Mouse (Mus musculus) hindbrain, embryonic 14.5 days (tissue): ENCODE results near the gene Tprg. TPM values are rescaled to one million over a fixed set of nuclear protein-coding genes. Genes with fewer than 3 reads are reported as not detected.

Source experiments
- ATAC-seq: fragments of 200-750 bp; cut with Nextera tagmentation; 2 replicates; pipeline ENCODE4 v1.8.0; 2017; ENCODE audit warnings: moderate number of reproducible peaks, mild to moderate bottlenecking, moderate TSS enrichment, moderate library complexity; ENCODE audit not compliant: low FRiP score
- DNase-seq: peaks from one replicate; pipeline ENCODE4 v3.0.0-alpha.2; 2015; ENCODE audit warnings: low spot score
- H3K27ac ChIP-seq: fragments of 300-500 bp; sonication (generic); 2 replicates; pipeline ENCODE4 v1.5.1; 2014; ENCODE audit warnings: mild to moderate bottlenecking, moderate library complexity
- H3K27me3 ChIP-seq: fragments of 300-500 bp; sonication (generic); 2 replicates; pipeline ENCODE4 v1.6.1; 2014; ENCODE audit warnings: mild to moderate bottlenecking, low read length, mixed read lengths; ENCODE audit not compliant: control insufficient read depth, insufficient read depth
- H3K36me3 ChIP-seq: fragments of 300-500 bp; sonication (generic); replicated peaks from 2 replicates; pipeline ENCODE4 v1.6.1; 2014; ENCODE audit not compliant: control insufficient read depth, insufficient read depth
- H3K4me1 ChIP-seq: fragments of 300-500 bp; sonication (generic); replicated peaks from 2 replicates; pipeline ENCODE4 v1.6.1; 2014; ENCODE audit warnings: antibody characterized with exemption, low read length, mixed read lengths; ENCODE audit not compliant: control insufficient read depth, insufficient read depth
- H3K4me2 ChIP-seq: fragments of 300-500 bp; sonication (generic); replicated peaks from 2 replicates; pipeline ENCODE4 v1.6.1; 2014; ENCODE audit warnings: mild to moderate bottlenecking, moderate library complexity
- H3K4me3 ChIP-seq: fragments of 300-500 bp; sonication (generic); replicated peaks from 2 replicates; pipeline ENCODE4 v1.5.1; 2014; ENCODE audit warnings: mild to moderate bottlenecking, low read length
- H3K9ac ChIP-seq: fragments of 300-500 bp; sonication (generic); 2 replicates; pipeline ENCODE4 v1.6.1; 2014
- H3K9me3 ChIP-seq: fragments of 300-500 bp; sonication (generic); 2 replicates; pipeline ENCODE4 v1.6.1; 2016; ENCODE audit warnings: low read length; ENCODE audit not compliant: control insufficient read depth
- WGBS: fragments of 180-500 bp; shearing (Covaris S2); extraction: QIAGEN DNeasy Blood & Tissue Kit; methylation state at CpG from one replicate; pipeline ENCODE4 v1.1.7; 2014; 5-methylcytosine and 5-hydroxymethylcytosine counted together
- polyA plus RNA-seq: library from polyadenylated mRNA; unstranded; fragments of >200 nt; fragmentation: Nextera tagmentation; extraction: Ambion mirVana; gene quantifications from 2 replicates; pipeline ENCODE4 v1.2.1, GENCODE M21; 2014

Gene Tprg
- polyA plus RNA-seq, 1 experiment from 2014 or later: not detected

DNA sequence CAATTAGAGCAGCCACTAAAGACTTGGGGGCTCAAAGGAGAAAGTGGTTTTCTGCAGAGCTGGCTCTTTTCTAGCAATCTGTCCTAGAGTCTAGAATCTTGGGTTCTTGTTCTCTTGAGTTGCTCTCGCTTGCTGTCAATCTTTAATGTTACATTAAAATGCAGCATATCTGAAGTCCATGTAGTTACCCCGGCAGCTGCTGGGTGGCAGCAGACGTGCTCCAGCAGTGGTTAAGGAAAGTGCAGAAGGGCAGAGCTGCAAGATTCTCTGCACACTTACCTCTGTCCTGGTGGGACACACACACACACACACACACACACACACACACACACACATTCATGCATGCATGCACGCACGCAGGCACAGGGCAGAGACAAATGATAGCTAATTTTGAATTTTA is 88.2 kb downstream of the Tprg start:
- Histone ChIP-seq H3K9me3 (no peaks in the 10 kb centered on the region), H3K4me3 (no peak overlapping the region), H3K4me1 (no peaks in the 10 kb centered on the region), H3K27me3 (no peaks in the 10 kb centered on the region), H3K9ac (no peak overlapping the region), H3K4me2 (no peak overlapping the region), H3K27ac (no peak overlapping the region), H3K36me3 (no peaks in the 10 kb centered on the region)
- WGBS: 59% methylated on average over 5 of the region's 5 CpGs
- ATAC-seq (no peak), DNase-seq (peak; percentile 30)

DNA sequence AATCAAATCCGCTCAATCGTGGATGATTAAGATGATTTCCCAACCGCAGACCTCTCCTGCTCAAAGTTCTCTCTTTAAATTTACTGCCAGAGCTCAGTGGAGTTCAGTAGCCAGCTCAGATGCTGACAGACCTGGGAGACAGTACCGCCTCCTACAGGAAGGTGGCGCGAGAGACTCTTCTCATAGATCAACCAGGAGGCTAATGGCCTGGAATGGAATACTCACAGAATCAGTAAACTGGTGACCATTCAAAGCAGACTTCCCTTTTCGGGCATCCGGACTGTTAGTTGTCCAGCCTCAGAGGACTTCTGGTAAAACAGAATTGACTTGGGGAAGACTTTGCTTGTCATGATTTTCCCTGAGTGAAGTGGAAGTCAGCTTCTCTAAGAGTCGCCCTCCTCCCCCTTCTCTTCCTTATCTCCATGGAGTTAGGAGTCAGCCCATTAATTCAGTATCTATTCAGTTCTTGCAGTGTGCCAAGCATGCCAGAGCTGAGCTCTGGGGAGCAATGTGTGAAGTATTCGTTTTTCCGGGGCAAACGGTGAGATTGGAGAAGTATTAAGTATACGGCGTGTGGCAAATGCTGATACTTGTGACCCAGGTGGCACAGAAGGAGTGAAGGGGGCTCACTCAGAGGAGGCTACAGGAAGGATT is 90.2 kb downstream of the Tprg start:
- H3K4me1 ChIP-seq: no peaks in the 10 kb centered on the region
- no peak overlapping the region for H3K4me2 ChIP-seq
- no peaks in the 10 kb centered on the region for H3K36me3 ChIP-seq
- WGBS: 38% methylated on average over 14 of the region's 14 CpGs
- peak; percentile 83 for DNase-seq
- H3K9me3 ChIP-seq: no peaks in the 10 kb centered on the region
- H3K27ac ChIP-seq: no peak overlapping the region
- no peak overlapping the region for H3K4me3 ChIP-seq
- H3K27me3 ChIP-seq: no peaks in the 10 kb centered on the region
- ATAC-seq: peak; percentile 82
- no peak overlapping the region for H3K9ac ChIP-seq

- no peaks in the 10 kb centered on the region for H3K36me3 ChIP-seq
- DNase-seq (no peak), ATAC-seq (no peak)
- no peak overlapping the region for H3K27ac ChIP-seq
- H3K9me3 ChIP-seq: no peaks in the 10 kb centered on the region
- no peaks in the 10 kb centered on the region for H3K4me1 ChIP-seq
- no peaks in the 10 kb centered on the region for H3K27me3 ChIP-seq
- no peak overlapping the region for H3K4me2 ChIP-seq
- H3K9ac ChIP-seq: no peak overlapping the region
- 84% methylated on average over 4 of the region's 4 CpGs for WGBS
- H3K4me3 ChIP-seq: no peak overlapping the region
These were observed 91.1 kb downstream of the Tprg start for GRCm38 (mm10) chr16:25377695-25378094.

- Histone ChIP-seq H3K9ac (no peak overlapping the region), H3K36me3 (no peaks in the 10 kb centered on the region), H3K27me3 (no peaks in the 10 kb centered on the region), H3K4me1 (no peaks in the 10 kb centered on the region), H3K27ac (no peak overlapping the region), H3K9me3 (no peaks in the 10 kb centered on the region), H3K4me2 (no peak overlapping the region), H3K4me3 (no peak overlapping the region)
- 90% methylated on average over 6 of the region's 6 CpGs for WGBS
- DNase-seq: no peak
- ATAC-seq: no peak
These were observed 99.0 kb downstream of the Tprg start for GRCm38 (mm10) chr16:25385498-25386192.

DNA sequence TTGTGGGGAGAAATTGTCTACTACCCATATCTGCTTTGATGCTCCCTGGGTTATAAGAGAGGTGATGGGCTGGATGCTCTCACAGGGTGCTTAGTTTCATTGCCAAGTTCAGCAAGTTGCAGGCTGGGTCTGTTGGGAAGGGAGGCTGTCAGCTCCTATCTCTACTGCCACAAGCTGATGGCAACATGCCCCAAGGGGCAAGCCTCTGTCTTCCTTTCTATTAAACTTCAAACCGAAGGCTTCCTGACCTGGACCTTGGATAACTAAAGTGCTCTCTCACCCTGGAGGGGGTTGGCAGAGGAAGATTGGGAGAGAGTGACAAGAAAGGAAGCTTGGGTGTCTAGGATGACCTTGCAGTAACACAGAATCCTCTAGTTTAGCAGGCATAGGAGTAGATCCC is 108.1 kb downstream of the Tprg start:
- Histone ChIP-seq H3K4me2 (no peak overlapping the region), H3K9me3 (no peaks in the 10 kb centered on the region), H3K4me1 (no peaks in the 10 kb centered on the region), H3K36me3 (no peaks in the 10 kb centered on the region), H3K9ac (no peak overlapping the region), H3K27ac (no peak overlapping the region), H3K27me3 (no peaks in the 10 kb centered on the region), H3K4me3 (no peak overlapping the region)
- DNase-seq: no peak
- ATAC-seq: no peak
- 95% methylated on average over 1 of the region's 1 CpGs for WGBS

DNA sequence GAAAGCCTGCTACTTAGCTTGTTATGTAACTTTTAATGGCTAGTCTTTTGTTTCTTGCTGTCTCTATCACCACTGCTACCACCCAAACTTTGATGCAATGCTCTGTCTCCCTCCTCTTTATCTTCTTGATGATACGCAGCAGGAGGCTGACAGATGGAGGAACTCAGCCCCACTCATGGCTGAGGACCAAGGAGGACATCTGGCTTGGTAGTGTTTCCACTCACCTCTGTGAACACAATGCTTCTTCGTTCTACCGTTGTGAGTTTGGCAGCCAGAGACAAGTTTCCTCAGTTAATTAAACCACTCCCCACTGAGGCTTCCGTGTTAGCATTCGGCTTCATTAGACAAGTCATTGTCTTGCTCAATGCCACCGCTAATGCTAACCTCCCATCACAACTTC is 117.5 kb downstream of the Tprg start:
- DNase-seq: peak; percentile 27
- Histone ChIP-seq H3K4me2 (no peak overlapping the region), H3K4me1 (peaks cover 12% of the 10 kb centered on the region), H3K9me3 (no peaks in the 10 kb centered on the region), H3K27me3 (no peaks in the 10 kb centered on the region), H3K9ac (no peak overlapping the region), H3K36me3 (no peaks in the 10 kb centered on the region), H3K4me3 (no peak overlapping the region), H3K27ac (no peak overlapping the region)
- peak; percentile 36; the same call in 1 of the 2 replicates for ATAC-seq
- WGBS: 34% methylated on average over 6 of the region's 6 CpGs

DNA sequence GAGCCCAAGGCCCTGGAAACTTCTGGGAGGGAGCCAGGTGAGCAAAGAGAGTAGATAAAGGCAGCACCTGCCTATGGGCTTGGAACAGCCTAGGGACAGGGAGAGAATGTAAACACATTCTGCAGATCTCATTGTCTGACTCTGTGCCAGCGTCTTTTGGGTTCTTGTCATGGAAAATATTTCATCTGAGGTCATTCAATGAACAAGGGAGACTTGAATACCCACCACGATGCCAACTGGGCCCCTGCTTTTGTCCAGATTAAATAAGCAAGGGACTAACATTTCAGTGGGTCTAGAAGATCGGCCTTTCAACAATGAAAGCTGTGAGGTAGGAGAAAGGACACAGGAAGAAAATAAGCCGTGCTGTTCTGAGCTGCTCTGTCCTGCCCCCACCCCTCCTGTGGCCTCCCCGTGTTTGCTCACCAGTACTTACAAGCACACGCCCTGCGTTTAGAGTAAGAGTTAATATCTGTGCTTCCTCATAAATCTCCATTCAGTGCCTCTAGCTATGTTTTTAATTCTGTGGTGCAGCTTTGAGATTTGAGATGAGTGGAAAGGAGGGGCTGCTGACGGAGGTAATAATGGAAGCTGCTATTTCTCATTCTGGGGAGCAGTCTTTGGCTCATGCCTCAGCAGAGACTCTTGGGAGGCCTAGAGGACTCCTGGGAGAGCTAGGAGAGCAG is 120.7 kb downstream of the Tprg start:
- Histone ChIP-seq H3K4me3 (no peak overlapping the region), H3K4me1 (peaks cover 12% of the 10 kb centered on the region), H3K27ac (peak overlapping the region; percentile 51), H3K36me3 (no peaks in the 10 kb centered on the region), H3K9me3 (no peaks in the 10 kb centered on the region), H3K9ac (no peak overlapping the region), H3K4me2 (peak overlapping the region; percentile 10; the same call in 1 of the 2 replicates), H3K27me3 (no peaks in the 10 kb centered on the region)
- ATAC-seq: peak; percentile 81
- peak; percentile 56 for DNase-seq
- 31% methylated on average over 8 of the region's 8 CpGs for WGBS

DNA sequence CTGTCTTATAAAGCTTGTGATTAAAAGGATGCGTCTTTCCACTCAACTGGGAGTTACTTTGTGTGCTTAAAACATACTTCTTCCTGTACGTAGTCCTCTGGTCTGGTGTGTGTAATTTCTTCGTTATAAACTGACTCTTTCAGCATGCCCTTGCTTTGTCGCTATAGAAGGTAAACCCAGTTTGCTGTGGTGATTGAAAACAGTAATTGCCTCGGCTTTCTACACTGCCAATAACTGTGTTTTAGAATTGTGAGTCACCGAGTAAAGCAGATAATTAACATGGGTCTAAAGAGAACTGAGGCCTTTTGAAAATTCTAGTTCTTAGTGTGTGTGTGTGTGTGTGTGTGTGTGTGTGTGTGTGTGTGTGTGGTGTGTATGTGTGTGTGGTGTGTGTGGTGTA is 121.4 kb downstream of the Tprg start:
- Histone ChIP-seq H3K9ac (no peak overlapping the region), H3K4me2 (no peak overlapping the region), H3K27ac (peak overlapping the region; percentile 51), H3K27me3 (no peaks in the 10 kb centered on the region), H3K4me1 (peaks cover 12% of the 10 kb centered on the region), H3K9me3 (no peaks in the 10 kb centered on the region), H3K4me3 (no peak overlapping the region), H3K36me3 (no peaks in the 10 kb centered on the region)
- 76% methylated on average over 6 of the region's 6 CpGs for WGBS
- ATAC-seq (no peak), DNase-seq (no peak)

- Histone ChIP-seq H3K4me3 (no peak overlapping the region), H3K36me3 (no peaks in the 10 kb centered on the region), H3K27ac (no peak overlapping the region), H3K9ac (no peak overlapping the region), H3K9me3 (no peaks in the 10 kb centered on the region), H3K4me1 (peaks cover 12% of the 10 kb centered on the region), H3K4me2 (no peak overlapping the region), H3K27me3 (no peaks in the 10 kb centered on the region)
- WGBS: 79% methylated on average over 3 of the region's 3 CpGs
- no peak for DNase-seq
- no peak for ATAC-seq
These were observed 124.7 kb downstream of the Tprg start for GRCm38 (mm10) chr16:25411307-25411706.
